Mouse (Mus musculus) ES-E14 (cell line): ENCODE data around the gene Cop1.

Experiments used
- CHD2 ChIP-seq: IDR thresholded peaks from 2 replicates; pipeline ENCODE4 v1.6.1; 2014; ENCODE audit warnings: mild to moderate bottlenecking, low read depth, low read length, inconsistent platforms
- HCFC1 ChIP-seq: IDR thresholded peaks from 2 replicates; pipeline ENCODE4 v1.6.1; 2012; ENCODE audit warnings: low read length, inconsistent platforms, borderline replicate concordance; ENCODE audit not compliant: insufficient read depth
- MAFK ChIP-seq: IDR thresholded peaks from 2 replicates; pipeline ENCODE4 v1.6.1; 2014; ENCODE audit warnings: mild to moderate bottlenecking, low read depth, low read length, inconsistent platforms; ENCODE audit not compliant: insufficient read depth
- ZC3H11A ChIP-seq: IDR thresholded peaks from 2 replicates; pipeline ENCODE4 v1.6.1; 2012; ENCODE audit warnings: low read depth, mild to moderate bottlenecking, inconsistent platforms, low read length, borderline replicate concordance

DNA sequence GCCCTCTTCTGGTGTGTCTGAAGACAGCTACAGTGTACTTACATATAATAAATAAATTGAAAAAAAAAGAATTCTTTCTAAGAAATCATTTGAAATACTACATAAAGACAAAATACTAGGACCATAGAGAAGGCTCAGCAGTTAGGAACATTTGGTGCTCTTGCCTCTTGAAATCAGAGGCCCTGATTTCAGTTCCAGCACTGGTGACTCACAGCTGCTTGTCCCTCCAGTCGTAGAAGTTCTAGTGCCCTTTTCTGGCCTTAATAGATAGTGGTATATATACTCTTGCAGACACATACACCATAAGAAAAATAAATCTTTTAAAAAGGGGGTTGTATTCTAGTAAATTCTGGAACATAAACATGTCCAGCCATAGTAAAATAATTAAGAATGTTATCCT is 48.0 kb downstream of the Cop1 start:
- TF ChIP-seq HCFC1 = no peak
- no peak for TF ChIP-seq CHD2
- no peak for TF ChIP-seq ZC3H11A
- TF ChIP-seq MAFK = no peak
